Mouse (Mus musculus): ENCODE data around the gene Rab3ip.

Rab3ip gene

DNA sequence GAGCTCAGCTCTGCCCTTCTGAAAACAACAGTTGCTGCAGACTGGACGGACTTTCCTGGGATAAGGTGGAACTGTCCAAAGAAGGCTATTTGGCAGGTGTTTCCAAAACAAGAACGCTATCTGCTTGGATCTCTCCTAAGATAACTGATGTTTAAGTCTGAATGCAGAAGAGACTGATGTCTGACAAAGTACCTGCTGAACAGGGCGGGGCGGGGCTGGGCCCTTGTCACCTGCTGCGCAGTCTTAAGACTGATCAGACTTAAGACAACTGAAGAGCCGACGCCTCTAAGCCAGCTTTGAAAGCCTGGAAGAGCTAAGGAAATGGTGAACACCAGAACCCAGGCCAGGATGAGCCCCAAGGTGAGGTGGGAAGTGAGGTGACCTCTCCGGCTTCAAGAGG lies 29.9 kb downstream of the Rab3ip start:
- DNase-seq (ENCODE audit: low read depth, low spot score) = peak; percentile 32

DNA sequence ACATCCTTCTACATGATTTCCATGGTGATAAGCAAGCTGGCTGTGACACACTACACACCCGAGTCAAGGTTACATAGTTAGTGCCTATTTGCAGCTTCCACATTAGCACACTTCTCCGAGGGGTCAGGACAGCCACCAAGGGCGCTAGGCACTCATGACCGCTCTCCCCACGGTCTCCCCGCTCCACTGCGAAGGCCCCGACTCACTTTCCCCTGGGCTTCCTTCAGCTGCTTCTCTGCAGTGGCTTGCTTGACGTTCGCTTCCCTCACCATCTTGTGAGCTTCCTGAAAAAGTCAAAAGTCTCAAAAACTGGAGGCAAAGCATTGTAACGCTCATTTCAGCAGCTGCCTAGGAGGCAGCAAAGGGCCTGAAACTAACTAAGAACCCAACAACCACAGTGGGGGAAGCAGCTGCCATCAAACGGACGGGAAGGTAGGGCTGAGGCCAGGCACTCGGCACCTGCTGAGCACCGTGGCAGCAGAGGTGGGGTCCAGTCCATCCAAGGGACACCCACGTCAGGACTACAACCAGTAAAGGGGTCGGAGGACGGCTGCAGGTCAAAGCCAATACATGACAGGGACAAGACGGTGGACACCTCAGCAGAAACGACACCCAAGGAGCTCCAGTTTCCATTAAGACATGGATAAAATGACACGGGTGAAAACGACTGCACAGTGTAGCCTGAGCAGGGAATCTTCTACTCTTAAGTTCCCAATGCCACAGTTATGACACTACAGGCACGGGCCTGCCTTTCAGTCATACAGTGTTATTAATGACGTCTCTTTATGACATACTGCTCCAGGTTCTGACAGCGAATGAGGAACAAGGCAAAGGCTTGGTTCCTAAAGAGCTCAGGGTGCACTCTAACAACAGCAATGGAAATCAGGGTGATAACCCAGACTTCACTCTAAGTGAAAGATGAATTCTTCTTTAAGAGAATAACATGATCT lies 30.9 kb downstream of the Rab3ip start:
- DNase-seq (ENCODE audit: low read depth, low spot score) = no peak

- DNase-seq (ENCODE audit: low read depth, low spot score) = no peak
These were observed 34.0 kb downstream of the Rab3ip start for GRCm38 (mm10) chr10:116916581-116916980.

- no peak for DNase-seq (ENCODE audit: low read depth, low spot score)
These were observed 35.3 kb downstream of the Rab3ip start for GRCm38 (mm10) chr10:116915286-116915685.

DNA sequence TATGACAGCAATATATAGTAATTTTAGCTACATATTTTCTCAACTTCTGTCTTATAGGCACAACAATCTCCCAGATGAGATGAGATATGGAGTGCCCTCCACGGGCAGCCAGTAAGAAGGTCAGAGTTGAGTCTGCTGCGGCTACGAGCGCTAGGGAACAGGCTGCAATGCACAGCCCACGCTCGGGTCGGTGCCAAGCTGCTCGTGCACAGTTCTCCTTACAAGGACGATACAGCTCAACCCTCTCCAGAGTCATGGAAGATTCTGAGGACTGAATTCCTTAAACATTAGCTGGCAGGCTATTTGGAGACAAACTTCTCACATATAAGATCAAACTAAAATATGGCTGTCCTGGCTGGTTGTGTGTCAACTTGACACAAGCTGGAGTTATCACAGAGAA lies 36.0 kb downstream of the Rab3ip start:
- DNase-seq (ENCODE audit: low read depth, low spot score) = no peak

- no peak for DNase-seq (ENCODE audit: low read depth, low spot score)
These were observed 36.8 kb downstream of the Rab3ip start for GRCm38 (mm10) chr10:116913647-116914273.

DNA sequence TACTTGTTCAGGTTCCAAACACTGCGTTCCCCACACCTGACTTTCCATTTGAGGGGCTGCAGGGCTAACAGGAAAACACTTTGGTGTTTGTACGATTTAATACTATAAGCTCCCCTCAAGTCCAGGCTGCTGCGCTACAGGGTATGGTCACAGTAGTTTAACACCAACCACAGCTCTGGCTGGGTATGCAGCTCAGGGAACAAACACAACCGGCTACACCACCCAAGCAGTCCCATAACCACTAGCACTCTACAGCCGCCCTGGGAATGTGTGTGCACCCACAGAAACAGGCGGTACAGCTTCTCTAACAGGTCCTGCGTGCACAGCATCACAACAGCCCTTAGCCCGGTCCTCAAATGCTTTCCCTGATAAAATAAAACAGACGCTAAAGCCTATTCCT lies 37.7 kb downstream of the Rab3ip start:
- no peak for DNase-seq (ENCODE audit: low read depth, low spot score)

- no peak for DNase-seq (ENCODE audit: low read depth, low spot score)
These were observed 41.5 kb downstream of the Rab3ip start for GRCm38 (mm10) chr10:116908901-116909642.

GRCm38 (mm10) chr10:116906794-116907193 lies 43.8 kb downstream of the Rab3ip start:
- no peak for DNase-seq (ENCODE audit: low read depth, low spot score)

DNA sequence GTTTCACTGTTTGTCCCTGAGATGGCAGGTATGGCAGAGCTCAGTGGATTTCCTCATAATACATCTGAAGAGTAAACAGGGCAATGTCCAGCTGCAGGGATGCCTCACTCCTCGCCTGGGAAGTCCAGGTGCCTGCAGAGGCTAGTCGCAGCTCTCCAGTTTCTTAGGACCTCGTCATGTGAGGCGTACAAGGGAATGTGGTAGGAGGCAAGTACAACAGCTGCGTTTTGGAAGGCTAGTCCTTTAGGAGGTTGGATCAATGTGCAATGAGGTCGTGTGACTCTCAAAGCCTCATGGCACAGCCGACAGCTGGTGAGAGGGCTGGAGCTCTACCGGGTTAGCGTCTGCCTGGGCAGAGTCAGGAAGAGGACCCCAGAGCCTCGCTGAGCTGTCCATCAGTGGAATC lies 46.1 kb downstream of the Rab3ip start:
- DNase-seq (ENCODE audit: low read depth, low spot score) = no peak

DNA sequence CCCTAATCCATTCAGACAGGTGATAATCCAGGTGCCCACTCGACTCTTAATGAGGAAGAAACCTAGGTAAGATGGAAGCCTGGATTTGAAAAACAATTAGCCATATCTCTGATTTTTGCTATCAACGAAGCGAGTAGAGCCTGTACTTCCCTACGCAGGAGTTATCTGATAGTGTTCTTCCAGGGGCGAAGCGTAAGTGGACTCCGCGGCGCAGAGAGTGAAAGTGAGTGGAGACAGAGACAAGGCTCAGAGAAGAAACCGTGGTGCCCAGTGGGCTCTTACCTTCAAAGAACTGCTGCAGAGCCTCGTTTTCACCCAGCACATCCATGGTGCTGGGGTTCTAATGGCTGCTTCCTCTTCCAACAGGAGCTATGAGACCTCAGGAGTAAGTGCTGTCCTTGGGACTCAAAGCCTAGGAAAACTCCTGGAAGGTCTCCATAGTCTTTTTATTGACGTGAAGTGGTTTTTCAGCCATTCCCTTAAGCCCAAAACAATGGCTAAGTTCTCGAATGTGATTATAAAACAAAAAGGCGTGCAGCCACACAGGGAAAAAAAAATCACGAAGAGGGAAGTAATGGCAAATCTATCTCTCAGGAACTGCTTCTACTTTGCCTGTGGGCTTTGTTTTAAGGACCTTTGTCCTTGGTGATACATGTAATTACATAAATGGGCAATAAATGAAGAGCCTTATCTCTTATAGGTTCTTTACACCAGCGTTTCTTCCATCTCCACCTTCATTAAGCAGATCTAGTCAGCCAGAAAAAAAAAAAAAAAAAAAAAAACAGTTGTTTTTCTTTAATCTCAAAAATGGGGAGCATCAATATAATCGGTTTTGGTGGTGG lies 54.0 kb downstream of the Rab3ip start, which contains the start of gene Myrfl:
TSS of gene Myrfl (minus strand) at position 584 of the 842 bp plus-strand sequence.
- DNase-seq (ENCODE audit: low read depth, low spot score) = no peak

GRCm38 (mm10) chr10:116895108-116895833 lies 55.3 kb downstream of the Rab3ip start:
- no peak for DNase-seq (ENCODE audit: low read depth, low spot score)

DNA sequence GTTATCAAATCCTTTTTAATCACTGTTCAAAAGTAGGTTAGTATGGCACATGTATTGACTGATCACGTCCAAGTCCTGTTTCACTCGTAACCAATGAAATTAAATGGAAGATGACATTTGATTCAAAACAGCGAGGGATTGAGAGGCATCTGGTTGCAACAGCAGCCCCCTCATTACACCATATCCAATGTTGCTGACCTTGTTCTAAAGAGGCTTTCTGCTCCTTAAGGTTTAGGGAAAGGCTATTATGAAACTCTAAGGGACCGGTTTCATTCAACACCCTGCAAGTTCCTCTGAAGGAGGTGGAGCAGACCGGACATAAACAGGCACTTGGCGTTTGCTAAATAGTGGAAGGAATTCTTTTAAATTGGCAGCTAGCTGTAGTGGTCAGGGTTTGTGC lies 56.0 kb downstream of the Rab3ip start:
- no peak for DNase-seq (ENCODE audit: low read depth, low spot score)

GRCm38 (mm10) chr10:116893753-116894152 lies 56.8 kb downstream of the Rab3ip start:
- DNase-seq (ENCODE audit: low read depth, low spot score) = peak; percentile 27

DNA sequence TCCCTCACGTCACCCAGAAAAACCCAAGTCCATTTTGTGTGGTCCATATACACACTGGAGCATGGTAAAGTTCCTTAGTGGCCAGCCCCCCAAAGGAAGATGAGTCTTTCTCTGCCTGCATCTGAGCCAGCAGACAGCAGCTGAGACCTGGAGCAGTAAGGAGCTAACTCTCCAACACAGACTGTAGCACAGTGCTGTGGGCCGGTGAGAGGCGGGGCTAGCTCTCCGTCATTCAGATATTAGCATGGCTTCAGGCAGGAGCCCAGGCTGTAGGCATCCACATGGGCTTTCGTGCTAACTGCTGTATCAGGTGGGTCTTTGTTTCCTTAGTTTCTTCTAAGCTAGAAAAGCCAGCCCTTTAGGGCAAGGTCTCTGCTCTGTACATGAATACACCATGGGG lies 60.0 kb downstream of the Rab3ip start:
- peak; percentile 24 for DNase-seq (ENCODE audit: low read depth, low spot score)

DNA sequence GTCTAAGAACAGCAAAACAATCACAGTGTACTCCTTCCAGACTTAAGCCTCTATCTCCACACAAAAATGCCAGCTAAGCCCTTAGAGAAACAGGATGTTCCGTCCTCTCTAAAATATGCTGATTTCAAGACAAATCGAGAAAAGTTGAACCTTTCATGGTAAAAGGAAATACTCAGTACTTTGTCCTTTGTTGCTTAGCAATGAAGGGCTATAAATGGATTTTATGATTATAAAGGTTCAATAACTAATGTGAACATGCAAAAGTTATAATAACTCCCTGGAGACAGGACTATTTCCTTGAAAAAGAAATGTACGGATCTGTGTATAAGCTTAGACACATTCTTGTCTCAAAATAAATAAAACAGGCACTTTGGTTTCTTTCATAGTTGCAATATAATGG lies 66.0 kb downstream of the Rab3ip start:
- DNase-seq (ENCODE audit: low read depth, low spot score) = no peak

- DNase-seq (ENCODE audit: low read depth, low spot score) = no peak
These were observed 67.0 kb downstream of the Rab3ip start for GRCm38 (mm10) chr10:116883531-116883930.

DNA sequence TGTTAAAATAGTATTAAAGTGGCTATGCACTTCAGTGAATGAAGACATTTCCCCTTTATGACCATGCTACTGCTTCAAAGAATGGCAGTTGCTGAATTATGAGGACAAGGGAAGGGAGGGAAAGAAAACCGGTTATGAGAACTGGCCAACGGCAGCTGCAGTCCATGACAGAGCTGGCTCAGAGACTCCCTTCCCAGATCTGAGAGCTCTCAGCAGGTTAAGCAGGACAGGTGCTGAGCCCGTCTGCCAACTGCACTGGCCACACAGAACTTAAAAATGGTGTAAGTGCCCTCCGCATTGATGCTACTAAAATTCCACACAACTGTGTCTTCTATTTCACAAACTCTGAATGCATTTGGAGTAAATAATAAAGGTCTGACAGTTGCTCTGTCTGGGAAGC lies 73.1 kb downstream of the Rab3ip start:
- DNase-seq (ENCODE audit: low read depth, low spot score) = no peak

- no peak for DNase-seq (ENCODE audit: low read depth, low spot score)
These were observed 76.1 kb downstream of the Rab3ip start for GRCm38 (mm10) chr10:116874490-116874889.

DNA sequence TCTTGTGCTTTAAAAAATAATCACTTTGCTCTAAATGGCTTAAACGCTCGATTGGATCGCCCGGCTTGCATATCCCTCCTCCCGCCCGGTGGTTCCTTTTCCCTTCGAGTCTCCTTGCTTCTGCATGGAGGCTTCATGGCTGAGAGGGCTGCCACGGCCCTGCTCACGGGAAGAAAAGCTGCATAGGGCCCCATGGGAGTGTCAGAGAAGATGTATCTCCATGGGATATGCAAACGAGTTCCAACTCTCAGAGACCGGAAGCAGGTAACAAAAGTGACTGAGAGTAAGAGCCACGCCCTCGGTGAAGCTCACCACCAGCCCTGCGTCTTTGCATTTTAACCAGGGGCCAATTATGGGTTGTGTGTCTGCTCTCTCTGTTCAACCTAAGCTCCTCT lies 78.6 kb downstream of the Rab3ip start:
- DNase-seq (ENCODE audit: low read depth, low spot score) = peak; percentile 63
